Mouse (Mus musculus) bone marrow, adult 2 months (tissue): ENCODE results near the gene Rps23.

Experiments used
- CTCF ChIP-seq: fragments of 200-500 bp; IDR thresholded peaks from 2 replicates; pipeline ENCODE4 v1.5.1; 2011; ENCODE audit warnings: low read length, control low read depth; ENCODE audit not compliant: control insufficient read depth, insufficient read depth
- POLR2A ChIP-seq: fragments of 200-500 bp; IDR thresholded peaks from 2 replicates; pipeline ENCODE4 v1.6.1; 2011; ENCODE audit warnings: low read depth, mild to moderate bottlenecking, control low read depth, low read length, borderline replicate concordance; ENCODE audit not compliant: control insufficient read depth

GRCm38 (mm10) chr13:90962836-90963760 lies 40.3 kb downstream of the Rps23 start:
- TF ChIP-seq CTCF (no peak), POLR2A (no peak)
